Mouse (Mus musculus): ENCODE measurements at regions not wholly inside any gene's neighbourhood (a gene's known extent, or its start where the extent isn't known, plus 50 kb on each side); places are given as distances from the start of the nearest gene placed in this dataset.

DNA sequence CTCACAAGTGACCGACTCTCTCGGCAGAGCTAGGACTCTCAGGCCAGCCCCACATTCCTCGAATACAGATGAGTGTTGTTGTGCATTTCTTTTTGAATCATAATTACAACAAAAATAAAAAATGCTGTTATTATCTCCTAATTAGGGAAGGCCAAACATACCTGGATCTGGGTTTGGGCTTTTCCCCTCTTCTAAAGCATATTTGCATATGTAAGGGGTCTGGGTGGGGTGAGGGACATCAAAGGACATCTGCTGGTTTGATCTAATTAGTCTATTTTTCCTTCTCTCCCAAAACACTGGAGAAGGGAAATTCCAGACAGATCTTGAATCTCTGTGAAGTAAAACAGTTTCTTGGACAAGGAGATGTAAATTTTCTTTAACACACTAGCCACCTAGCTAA is 85.3 kb downstream of the Tfap2a start:
- WGBS, result 62% methylated on average over 3 of the region's 3 CpGs
- ATAC-seq (replicated peaks), result no peak
- no peak overlapping the region for H3K4me3 ChIP-seq
- H3K4me1 ChIP-seq, result peaks cover 10% of the 10 kb centered on the region; the same call in 1 of the 2 replicates
- no peaks in the 10 kb centered on the region for H3K9me3 ChIP-seq
- no peak overlapping the region for H3K27ac ChIP-seq (replicated peaks)
- H3K9ac ChIP-seq (replicated peaks), result no peak overlapping the region
- no peaks in the 10 kb centered on the region for H3K36me3 ChIP-seq
- H3K27me3 ChIP-seq, result 0 out of 2 replicates have a peak, but pooled peaks cover 2% of the 10 kb centered on the region
- no peak overlapping the region for H3K4me2 ChIP-seq (replicated peaks)

GRCm38 (mm10) chr13:40651056-40651455 is 87.1 kb downstream of the Tfap2a start:
- Histone ChIP-seq H3K9ac (replicated peaks) (no peak overlapping the region), H3K9me3 (no peaks in the 10 kb centered on the region), H3K27me3 (0 out of 2 replicates have a peak, but pooled peaks cover 2% of the 10 kb centered on the region), H3K4me2 (replicated peaks) (0 out of 2 replicates have a peak overlapping the region, but pooled peaks have one; percentile 7), H3K4me3 (no peak overlapping the region), H3K36me3 (no peaks in the 10 kb centered on the region), H3K4me1 (peaks cover 10% of the 10 kb centered on the region; the same call in 1 of the 2 replicates), H3K27ac (replicated peaks) (no peak overlapping the region)
- ATAC-seq (replicated peaks), result peak; percentile 53; the same call in 1 of the 2 replicates
- 48% methylated on average over 16 of the region's 16 CpGs for WGBS

- H3K4me3 ChIP-seq, result no peak overlapping the region
- no peak overlapping the region; the same call in 1 of the 2 replicates for H3K4me2 ChIP-seq (replicated peaks)
- peaks cover 10% of the 10 kb centered on the region; the same call in 1 of the 2 replicates for H3K4me1 ChIP-seq
- H3K27ac ChIP-seq (replicated peaks), result no peak overlapping the region
- 0 out of 2 replicates have a peak, but pooled peaks cover 2% of the 10 kb centered on the region for H3K27me3 ChIP-seq
- H3K9me3 ChIP-seq, result no peaks in the 10 kb centered on the region
- 19% methylated on average over 10 of the region's 10 CpGs for WGBS
- H3K9ac ChIP-seq (replicated peaks), result no peak overlapping the region
- no peak for ATAC-seq (replicated peaks)
- H3K36me3 ChIP-seq, result no peaks in the 10 kb centered on the region
These were observed 88.0 kb downstream of the Tfap2a start for GRCm38 (mm10) chr13:40650036-40650709.

DNA sequence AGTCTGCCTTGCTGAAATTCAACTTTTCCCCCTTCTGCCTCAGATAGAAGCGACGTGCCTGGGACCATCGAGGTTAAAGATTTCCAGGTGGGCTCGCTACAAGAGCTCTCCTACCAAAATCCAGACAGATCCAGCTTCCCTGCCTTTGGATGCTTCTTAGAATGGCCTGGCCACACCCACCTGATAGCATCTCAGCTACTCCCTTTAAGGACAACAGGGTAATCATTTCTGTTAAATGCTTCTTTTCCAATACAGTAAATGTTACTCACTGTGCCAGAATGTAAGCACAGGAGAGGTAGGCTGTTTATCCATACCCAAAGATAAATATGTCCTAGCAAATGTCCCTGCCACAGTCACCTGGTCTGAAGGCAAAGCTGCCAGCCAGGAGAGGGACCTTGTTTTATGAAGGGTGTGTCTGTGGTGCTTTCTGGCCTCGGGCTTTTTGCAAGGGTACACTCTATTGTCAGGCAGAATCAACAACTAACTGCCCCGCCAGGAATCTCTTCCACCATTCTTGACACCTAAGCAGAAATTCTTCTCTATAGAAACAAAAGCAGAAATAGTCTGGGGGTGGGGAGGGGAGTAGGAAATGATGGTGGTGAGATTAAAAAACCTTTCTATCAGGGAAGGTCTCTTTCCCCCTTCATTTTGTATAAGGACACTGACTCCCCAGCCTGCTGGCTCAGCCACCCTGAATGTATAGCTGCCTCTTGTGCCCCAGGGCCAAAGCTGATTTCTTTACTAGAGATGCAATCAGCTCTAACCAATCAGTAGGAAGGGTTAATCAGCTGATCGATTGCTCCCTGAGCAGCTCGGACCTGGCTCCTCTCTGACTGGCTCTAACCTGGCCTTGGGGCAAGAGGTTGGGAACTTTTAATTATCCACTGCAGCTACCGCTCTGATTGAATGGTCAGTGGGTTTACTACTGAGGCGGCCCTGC is 88.8 kb downstream of the Tfap2a start:
- 30% methylated on average over 10 of the region's 10 CpGs for whole genome bisulfite sequencing
- Histone ChIP-seq H3K27me3 (0 out of 2 replicates have a peak, but pooled peaks cover 2% of the 10 kb centered on the region), H3K4me3 (no peak overlapping the region), H3K9me3 (no peaks in the 10 kb centered on the region), H3K4me1 (peaks cover 10% of the 10 kb centered on the region; the same call in 1 of the 2 replicates), H3K27ac (replicated peaks) (no peak overlapping the region), H3K9ac (replicated peaks) (no peak overlapping the region), H3K36me3 (no peaks in the 10 kb centered on the region), H3K4me2 (replicated peaks) (no peak overlapping the region; the same call in 1 of the 2 replicates)
- no peak for ATAC-seq (replicated peaks)

GRCm38 (mm10) chr13:40646131-40646530 is 92.0 kb downstream of the Tfap2a start:
- Histone ChIP-seq H3K9ac (replicated peaks) (no peak overlapping the region), H3K27ac (replicated peaks) (no peak overlapping the region), H3K4me2 (replicated peaks) (no peak overlapping the region), H3K4me3 (no peak overlapping the region), H3K4me1 (peaks cover 8% of the 10 kb centered on the region; the same call in 1 of the 2 replicates), H3K27me3 (0 out of 2 replicates have a peak, but pooled peaks cover 2% of the 10 kb centered on the region), H3K9me3 (no peaks in the 10 kb centered on the region), H3K36me3 (no peaks in the 10 kb centered on the region)
- 74% methylated on average over 10 of the region's 10 CpGs for WGBS
- no peak for ATAC-seq (replicated peaks)

DNA sequence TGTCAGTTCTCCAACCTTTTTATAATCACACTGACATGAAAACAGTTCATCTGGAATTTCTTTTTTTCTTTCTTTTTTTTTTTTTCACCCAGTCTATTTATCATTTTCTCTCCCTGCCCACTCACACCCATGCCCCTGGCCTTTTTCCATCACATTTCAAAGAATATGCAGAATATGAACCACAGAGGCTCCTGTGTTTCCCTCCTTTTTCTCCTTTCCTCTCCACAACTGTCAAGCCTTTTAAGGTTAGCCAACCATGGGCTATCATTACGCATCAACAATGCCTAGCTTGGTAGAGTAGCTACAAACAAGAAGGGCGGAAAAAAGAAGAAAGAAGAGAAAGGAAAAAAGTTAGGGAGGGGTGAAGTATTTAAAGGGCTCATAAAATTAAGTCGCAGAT is 92.5 kb downstream of the Tfap2a start:
- no peak overlapping the region for H3K9ac ChIP-seq (replicated peaks)
- no peaks in the 10 kb centered on the region for H3K9me3 ChIP-seq
- H3K4me1 ChIP-seq, result peaks cover 6% of the 10 kb centered on the region; the same call in 1 of the 2 replicates
- no peaks in the 10 kb centered on the region for H3K36me3 ChIP-seq
- H3K4me2 ChIP-seq (replicated peaks), result no peak overlapping the region
- H3K4me3 ChIP-seq, result no peak overlapping the region
- WGBS, result 65% methylated on average over 3 of the region's 3 CpGs
- no peak for ATAC-seq (replicated peaks)
- H3K27ac ChIP-seq (replicated peaks), result no peak overlapping the region
- H3K27me3 ChIP-seq, result 0 out of 2 replicates have a peak, but pooled peaks cover 2% of the 10 kb centered on the region

- ATAC-seq (replicated peaks), result no peak
- WGBS, result 75% methylated on average over 6 of the region's 6 CpGs
These were observed 95.2 kb downstream of the Tfap2a start for GRCm38 (mm10) chr13:40642931-40643330.

GRCm38 (mm10) chr13:40637269-40637668 is 100.9 kb downstream of the Tfap2a start:
- 88% methylated on average over 6 of the region's 6 CpGs for WGBS
- H3K4me3 ChIP-seq, result no peak overlapping the region
- H3K36me3 ChIP-seq, result no peaks in the 10 kb centered on the region
- no peaks in the 10 kb centered on the region for H3K27me3 ChIP-seq
- H3K4me1 ChIP-seq, result no peaks in the 10 kb centered on the region
- no peak overlapping the region for H3K27ac ChIP-seq (replicated peaks)
- H3K4me2 ChIP-seq (replicated peaks), result no peak overlapping the region
- no peaks in the 10 kb centered on the region for H3K9me3 ChIP-seq
- no peak for ATAC-seq (replicated peaks)
- H3K9ac ChIP-seq (replicated peaks), result no peak overlapping the region

More at GRCm38 (mm10) chr13:40642931-40643330, 95.2 kb downstream of the Tfap2a start:
- no peak overlapping the region for H3K27ac ChIP-seq (replicated peaks)
- no peak overlapping the region for H3K4me2 ChIP-seq (replicated peaks)
- no peaks in the 10 kb centered on the region for H3K36me3 ChIP-seq
- H3K9me3 ChIP-seq, result no peaks in the 10 kb centered on the region
- H3K4me1 ChIP-seq, result no peaks in the 10 kb centered on the region
- H3K27me3 ChIP-seq, result no peaks in the 10 kb centered on the region
- H3K4me3 ChIP-seq, result no peak overlapping the region
- no peak overlapping the region for H3K9ac ChIP-seq (replicated peaks)

DNA sequence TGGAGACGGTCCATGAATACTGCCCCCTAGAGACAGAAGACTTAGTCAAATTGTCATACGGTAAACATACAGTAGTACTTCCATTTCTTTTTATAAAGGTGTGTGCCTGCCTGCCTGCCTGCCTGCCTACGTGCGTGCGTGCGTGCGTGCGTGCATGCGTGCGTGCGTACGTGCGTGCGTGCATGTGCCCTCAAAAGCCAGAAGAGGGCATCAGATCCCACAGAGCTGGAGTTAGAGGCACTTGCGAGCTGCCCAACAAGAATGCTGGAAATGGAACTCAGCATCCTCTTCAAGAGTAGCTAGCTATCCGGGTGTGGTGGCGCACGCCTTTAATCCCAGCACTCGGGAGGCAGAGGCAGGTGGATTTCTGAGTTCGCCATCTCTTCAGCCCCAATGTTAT is 120.3 kb downstream of the Tfap2a start:
- Histone ChIP-seq H3K9me3 (no peaks in the 10 kb centered on the region), H3K27me3 (no peaks in the 10 kb centered on the region), H3K4me3 (no peak overlapping the region), H3K4me2 (replicated peaks) (no peak overlapping the region), H3K27ac (replicated peaks) (no peak overlapping the region), H3K9ac (replicated peaks) (no peak overlapping the region), H3K4me1 (no peaks in the 10 kb centered on the region), H3K36me3 (no peaks in the 10 kb centered on the region)
- no peak for ATAC-seq (replicated peaks)
- WGBS, result 97% methylated on average over 20 of the region's 20 CpGs

DNA sequence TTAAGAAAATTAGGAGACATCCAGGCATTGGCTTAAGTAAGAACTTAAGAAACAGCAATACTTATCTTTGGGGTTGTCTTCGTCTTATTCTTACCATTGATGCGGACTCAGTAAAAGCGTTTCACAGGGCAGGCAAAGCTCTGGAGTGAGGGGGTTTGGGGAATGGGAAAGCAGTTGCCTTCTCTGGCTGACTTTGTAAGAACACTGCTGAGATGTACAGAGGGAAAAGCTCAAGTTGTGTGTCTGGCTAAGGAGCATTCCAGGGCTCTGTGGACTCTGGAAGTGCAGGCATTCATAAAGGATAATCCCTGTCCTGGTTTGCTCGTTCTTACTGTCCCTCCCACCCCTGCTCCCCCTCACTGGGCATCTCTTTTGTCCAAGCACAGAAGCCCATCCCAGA is 129.7 kb downstream of the Tfap2a start:
- H3K27me3 ChIP-seq, result no peaks in the 10 kb centered on the region
- H3K4me1 ChIP-seq, result peaks cover 20% of the 10 kb centered on the region
- no peaks in the 10 kb centered on the region for H3K36me3 ChIP-seq
- H3K9ac ChIP-seq (replicated peaks), result no peak overlapping the region
- 53% methylated on average over 4 of the region's 4 CpGs for WGBS
- ATAC-seq (replicated peaks), result no peak
- H3K4me3 ChIP-seq, result no peak overlapping the region
- H3K27ac ChIP-seq (replicated peaks), result no peak overlapping the region
- no peaks in the 10 kb centered on the region for H3K9me3 ChIP-seq
- no peak overlapping the region for H3K4me2 ChIP-seq (replicated peaks)

DNA sequence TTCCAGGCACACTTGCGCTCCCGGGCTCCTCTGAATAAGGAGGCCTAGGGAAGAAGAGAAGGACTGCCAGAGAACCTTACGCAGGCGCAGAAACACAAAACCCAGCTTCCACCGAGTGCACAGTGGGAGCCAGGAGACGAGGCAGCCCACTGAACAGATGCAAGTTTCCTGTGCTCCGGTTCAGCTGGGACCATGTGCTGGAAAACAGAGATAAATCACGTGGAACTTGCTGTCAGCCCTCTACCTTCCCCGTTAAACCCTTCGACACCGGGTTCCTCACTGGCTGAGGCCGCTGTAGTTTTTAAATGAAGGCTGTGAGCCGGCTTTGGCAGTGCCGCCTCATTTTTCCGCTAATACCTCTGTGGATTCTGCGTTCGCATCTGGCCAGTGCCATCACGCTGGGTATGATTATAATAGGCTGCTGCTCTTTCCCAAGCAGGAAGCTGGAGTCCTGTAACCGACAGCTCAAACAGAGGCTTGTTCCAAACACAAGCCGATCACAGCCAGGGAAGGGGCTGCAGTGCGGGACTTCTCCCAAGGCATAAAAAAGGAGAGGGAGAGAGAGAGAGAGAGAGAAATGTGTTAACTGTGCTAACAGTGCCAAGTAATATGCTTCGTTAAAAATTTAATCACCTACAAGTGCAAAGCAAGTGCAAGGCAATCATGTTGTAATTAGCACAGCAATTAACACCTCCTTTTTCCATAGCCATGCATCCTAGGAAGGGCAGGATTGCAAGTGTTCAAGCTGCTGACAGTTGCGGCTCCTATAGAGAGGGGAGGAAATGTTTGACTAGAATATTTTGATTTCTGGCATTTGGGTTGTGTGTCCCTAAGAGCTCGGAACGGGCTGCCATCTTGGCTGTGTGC is 131.5 kb downstream of the Tfap2a start:
- 11% methylated on average over 25 of the region's 25 CpGs for WGBS
- Histone ChIP-seq H3K4me2 (replicated peaks) (peak overlapping the region; percentile 68), H3K4me3 (peak overlapping the region; percentile 40), H3K36me3 (no peaks in the 10 kb centered on the region), H3K27ac (replicated peaks) (peak overlapping the region; percentile 80), H3K9ac (replicated peaks) (peak overlapping the region; percentile 47), H3K9me3 (no peaks in the 10 kb centered on the region), H3K4me1 (peaks cover 20% of the 10 kb centered on the region), H3K27me3 (no peaks in the 10 kb centered on the region)
- ATAC-seq (replicated peaks), result peak; percentile 93
